Mouse (Mus musculus) cerebellum, adult 2 months (tissue): ENCODE measurements around the gene 4930550C14Rik.

Experiments
- CTCF ChIP-seq: fragments of 200-500 bp; IDR thresholded peaks from 2 replicates; pipeline ENCODE4 v1.5.1; 2011; ENCODE audit warnings: low read depth, mild to moderate bottlenecking, control low read depth, low read length, moderate library complexity, borderline replicate concordance; ENCODE audit not compliant: insufficient read depth
- POLR2A ChIP-seq: fragments of 200-500 bp; IDR thresholded peaks from 2 replicates; pipeline ENCODE4 v1.6.1; 2011; ENCODE audit warnings: low read length, control low read depth, borderline replicate concordance; ENCODE audit not compliant: insufficient read depth

GRCm38 (mm10) chr9:53397685-53398387 is 4.3 kb upstream of the 4930550C14Rik start:
- TF ChIP-seq CTCF (no peak), POLR2A (no peak)
